Mouse (Mus musculus): ENCODE results near the gene Hist1h2ag. TPM values are rescaled to one million over a fixed set of nuclear protein-coding genes. Genes with fewer than 3 reads are reported as not detected.
A peak's percentile ranks its signal among the peaks of the same experiment; 100 is the strongest.

The Hist1h2ag gene
- total RNA-seq, 2 experiments from 2014 or later = 7.9 to 12.1 TPM

GRCm38 (mm10) chr13:22019934-22020835 is 22.6 kb downstream of the Hist1h2ag start:
- intact Hi-C loops (cut with DNase I) = loop anchor here (2.0 to 10.0 kb wide), 5 partner anchors 45 to 1497 kb away; no protein-coding TSS in a partner anchor
- no peak for DNase-seq (ENCODE audit: low spot score)

- DNase-seq (ENCODE audit: low spot score) = peak; percentile 29
- intact Hi-C loops (cut with DNase I) = loop anchor here (2.0 kb wide), 1 partner anchor 21 kb away; no protein-coding TSS in a partner anchor
Measured at GRCm38 (mm10) chr13:22015479-22016450, 27.0 kb downstream of the Hist1h2ag start.

GRCm38 (mm10) chr13:22014411-22014845 is 28.3 kb downstream of the Hist1h2ag start:
- DNase-seq (ENCODE audit: low spot score) = no peak
- intact Hi-C loops (cut with DNase I) = loop anchor here (2.0 kb wide), 1 partner anchor 20 kb away; no protein-coding TSS in a partner anchor

GRCm38 (mm10) chr13:22013716-22014115 is 29.0 kb downstream of the Hist1h2ag start:
- no peak for DNase-seq (ENCODE audit: low spot score)
- intact Hi-C loops (cut with DNase I) = loop anchor here (2.0 kb wide), 1 partner anchor 19 kb away; no protein-coding TSS in a partner anchor

GRCm38 (mm10) chr13:22009642-22010041 is 33.1 kb downstream of the Hist1h2ag start, which contains the start of gene Prss16:
Gene Prss16 (minus strand): TSS chr13:22009742.
- intact Hi-C loops (cut with DNase I) = no loop called here
- DNase-seq (ENCODE audit: low spot score) = no peak

GRCm38 (mm10) chr13:22008707-22009106 is 34.0 kb downstream of the Hist1h2ag start:
- intact Hi-C loops (cut with DNase I) = no loop called here
- no peak for DNase-seq (ENCODE audit: low spot score)

- DNase-seq (ENCODE audit: low spot score) = no peak
- intact Hi-C loops (cut with DNase I) = no loop called here
Measured at GRCm38 (mm10) chr13:22007872-22008271, 34.9 kb downstream of the Hist1h2ag start.

GRCm38 (mm10) chr13:22007121-22007510 is 35.6 kb downstream of the Hist1h2ag start:
- intact Hi-C loops (cut with DNase I) = no loop called here
- DNase-seq (ENCODE audit: low spot score) = no peak

- intact Hi-C loops (cut with DNase I) = no loop called here
- DNase-seq (ENCODE audit: low spot score) = no peak
Measured at GRCm38 (mm10) chr13:22006334-22007120, 36.2 kb downstream of the Hist1h2ag start.

GRCm38 (mm10) chr13:22005605-22006333 is 37.0 kb downstream of the Hist1h2ag start:
- intact Hi-C loops (cut with DNase I) = no loop called here
- DNase-seq (ENCODE audit: low spot score) = no peak

GRCm38 (mm10) chr13:22001823-22002222 is 40.9 kb downstream of the Hist1h2ag start:
- no peak for DNase-seq (ENCODE audit: low spot score)
- intact Hi-C loops (cut with DNase I) = no loop called here

GRCm38 (mm10) chr13:22001346-22001745 is 41.4 kb downstream of the Hist1h2ag start:
- no peak for DNase-seq (ENCODE audit: low spot score)
- intact Hi-C loops (cut with DNase I) = no loop called here

GRCm38 (mm10) chr13:21999147-21999546 is 43.6 kb downstream of the Hist1h2ag start:
- no peak for DNase-seq (ENCODE audit: low spot score)
- intact Hi-C loops (cut with DNase I) = no loop called here

GRCm38 (mm10) chr13:21998412-21998811 is 44.3 kb downstream of the Hist1h2ag start:
- no peak for DNase-seq (ENCODE audit: low spot score)

GRCm38 (mm10) chr13:21997821-21998220 is 44.9 kb downstream of the Hist1h2ag start:
- no peak for DNase-seq (ENCODE audit: low spot score)
- intact Hi-C loops (cut with DNase I) = no loop called here

More at GRCm38 (mm10) chr13:21998412-21998811, 44.3 kb downstream of the Hist1h2ag start:
- intact Hi-C loops (cut with DNase I) = no loop called here

- DNase-seq (ENCODE audit: low spot score) = no peak
- intact Hi-C loops (cut with DNase I) = no loop called here
Measured at GRCm38 (mm10) chr13:21997201-21997820, 45.4 kb downstream of the Hist1h2ag start.

- DNase-seq (ENCODE audit: low spot score) = no peak
- intact Hi-C loops (cut with DNase I) = no loop called here
Measured at GRCm38 (mm10) chr13:21996840-21997185, 45.9 kb downstream of the Hist1h2ag start.

GRCm38 (mm10) chr13:21996101-21996839 is 46.5 kb downstream of the Hist1h2ag start:
- intact Hi-C loops (cut with DNase I) = no loop called here
- no peak for DNase-seq (ENCODE audit: low spot score)
